In the genomic region with DNA sequence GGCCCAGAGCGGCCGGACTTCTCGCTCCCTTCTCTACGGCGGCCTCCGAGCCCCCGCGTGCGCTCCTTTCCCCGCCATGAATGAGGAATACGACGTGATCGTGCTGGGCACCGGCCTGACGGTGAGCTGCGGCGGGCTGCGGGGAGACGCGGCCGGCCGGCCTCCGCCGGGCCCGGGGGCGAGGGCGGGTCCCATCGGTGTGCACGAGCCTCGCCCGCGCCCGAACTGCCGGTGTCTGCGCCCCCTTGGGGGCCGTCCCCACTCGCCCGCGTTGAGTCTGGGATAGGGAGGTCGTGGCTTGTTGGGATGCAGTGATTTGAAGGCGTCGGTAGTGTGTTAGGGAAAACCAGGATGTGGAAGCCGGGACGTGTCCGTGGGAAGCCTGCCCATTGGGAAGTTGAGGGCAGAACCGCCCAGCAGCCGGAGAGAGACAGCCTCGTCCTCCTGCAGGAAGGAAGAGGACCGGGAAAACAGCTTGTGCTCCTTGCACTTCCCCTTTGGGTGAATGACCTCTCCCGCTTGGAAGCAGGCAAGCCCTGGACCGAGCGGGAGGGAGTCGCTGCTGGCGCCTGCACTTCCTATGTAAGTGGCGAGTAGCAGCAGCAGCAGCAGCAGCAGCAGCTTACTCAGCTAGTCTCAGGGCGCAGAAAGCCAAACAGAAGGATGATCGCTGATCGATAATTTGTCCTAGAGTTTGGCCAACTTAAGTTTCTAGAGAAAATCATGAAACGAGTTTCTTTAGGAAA, we compare ENCODE assay signal across 8 mouse cellular contexts. TPM values are rescaled to one million over a fixed set of nuclear protein-coding genes. Genes with fewer than 3 reads are reported as not detected.
DNase-seq lines count a peak whose midpoint lies in the region; ATAC-seq and TF ChIP-seq lines count a peak whose summit lies in the region.

No protein-coding gene starts in this region.

- peak overlapping the region; percentile 97 for H3K4me3 ChIP-seq in embryonic facial prominence, embryonic 13.5 days
- peak overlapping the region; percentile 81 for H3K4me3 ChIP-seq in heart, adult 2 months
- peak overlapping the region; percentile 92 for H3K4me3 ChIP-seq in kidney, adult 2 months (ENCODE audit: insufficient read depth, low read depth, low read length)
- H3K4me3 ChIP-seq in limb, embryonic 13.5 days = peak overlapping the region; percentile 94
- H3K4me3 ChIP-seq in midbrain, embryonic 14.5 days (replicated peaks; ENCODE audit: low read depth, low read length) = peak overlapping the region; percentile 95

- peak; percentile 44 for DNase-seq in A20 (ENCODE audit: low read depth, low spot score)
- DNase-seq in adrenal gland, postnatal 14 days = peak; percentile 88
- peak; percentile 86 to 90 for DNase-seq in heart, adult 2 months
- DNase-seq in kidney, adult 2 months = peak; percentile 94
- DNase-seq in midbrain, embryonic 14.5 days = peak; percentile 73
- DNase-seq in spleen, postnatal 36 days (ENCODE audit: low spot score in 2 of 2) = peak; percentile 40 to 47

- TF ChIP-seq POLR2A in heart, adult 2 months (IDR thresholded peaks at IDR 0.05; ENCODE audit: insufficient read depth, low read depth, low read length) = peak; percentile 73
- no peak for TF ChIP-seq POLR2A in kidney, adult 2 months (IDR thresholded peaks at IDR 0.05; ENCODE audit: low read depth, low read length)

- H3K9me3 ChIP-seq in embryonic facial prominence, embryonic 13.5 days = 0 out of 2 replicates have a peak, but pooled peaks cover 3% of the 10 kb centered on the region
- 0 out of 2 replicates have a peak, but pooled peaks cover 7% of the 10 kb centered on the region for H3K9me3 ChIP-seq in limb, embryonic 13.5 days
- no peaks in the 10 kb centered on the region for H3K9me3 ChIP-seq in midbrain, embryonic 14.5 days (ENCODE audit: control insufficient read depth, low read length)

- ATAC-seq in embryonic facial prominence, embryonic 13.5 days (ENCODE audit: insufficient number of reproducible peaks, insufficient read depth, low FRiP score, low TSS enrichment, low read depth) = peak; percentile 52
- peak; percentile 58 for ATAC-seq in limb, embryonic 13.5 days (ENCODE audit: low FRiP score, low read depth)
- peak; percentile 67 for ATAC-seq in midbrain, embryonic 14.5 days (ENCODE audit: low FRiP score, low TSS enrichment)

- H3K4me1 ChIP-seq in embryonic facial prominence, embryonic 13.5 days = peaks cover 24% of the 10 kb centered on the region
- peaks cover 6% of the 10 kb centered on the region for H3K4me1 ChIP-seq in heart, adult 2 months (ENCODE audit: control insufficient read depth, insufficient read depth, low read length)
- H3K4me1 ChIP-seq in kidney, adult 2 months (ENCODE audit: control insufficient read depth, insufficient read depth, low read length) = peaks cover 13% of the 10 kb centered on the region; the same call in 1 of the 2 replicates
- peaks cover 37% of the 10 kb centered on the region for H3K4me1 ChIP-seq in limb, embryonic 13.5 days
- peaks cover 42% of the 10 kb centered on the region for H3K4me1 ChIP-seq in midbrain, embryonic 14.5 days (ENCODE audit: control insufficient read depth, insufficient read depth, low read length)

- peak overlapping the region; percentile 98 for H3K9ac ChIP-seq in embryonic facial prominence, embryonic 13.5 days
- H3K9ac ChIP-seq in heart, adult 2 months (ENCODE audit: low read depth, low read length) = peak overlapping the region; percentile 85
- peak overlapping the region; percentile 98 for H3K9ac ChIP-seq in limb, embryonic 13.5 days
- peak overlapping the region; percentile 99 for H3K9ac ChIP-seq in midbrain, embryonic 14.5 days (replicated peaks; ENCODE audit: low read length)

- under 1% methylated on average over 59 of the region's 59 CpGs for WGBS in embryonic facial prominence, embryonic 13.5 days
- WGBS in heart, adult 2 months = under 1% methylated on average over 59 of the region's 59 CpGs
- under 1% methylated on average over 59 of the region's 59 CpGs for WGBS in kidney, adult 2 months
- WGBS in limb, embryonic 13.5 days = under 1% methylated on average over 58 of the region's 59 CpGs
- under 1% methylated on average over 59 of the region's 59 CpGs for WGBS in midbrain, embryonic 14.5 days

- peak; percentile 97 for TF ChIP-seq EP300 in heart, adult 2 months (IDR thresholded peaks at IDR 0.05; ENCODE audit: insufficient read depth, low read depth, low read length)

- H3K79me2 ChIP-seq in heart, adult 2 months (replicated peaks; ENCODE audit: control insufficient read depth, insufficient read depth, low read length) = peaks cover 1% of the 10 kb centered on the region; the same call in 1 of the 2 replicates

- peak overlapping the region; percentile 99 for H3K27ac ChIP-seq in embryonic facial prominence, embryonic 13.5 days
- H3K27ac ChIP-seq in heart, adult 2 months = peak overlapping the region; percentile 98
- peak overlapping the region; percentile 95 for H3K27ac ChIP-seq in kidney, adult 2 months (ENCODE audit: insufficient read depth, low read depth, low read length)
- H3K27ac ChIP-seq in limb, embryonic 13.5 days = peak overlapping the region; percentile 99
- peak overlapping the region; percentile 98 for H3K27ac ChIP-seq in midbrain, embryonic 14.5 days (replicated peaks; ENCODE audit: low read depth, low read length)

- no peaks in the 10 kb centered on the region for H3K27me3 ChIP-seq in embryonic facial prominence, embryonic 13.5 days
- no peaks in the 10 kb centered on the region for H3K27me3 ChIP-seq in heart, adult 2 months (ENCODE audit: control insufficient read depth, insufficient read depth, low read length)
- H3K27me3 ChIP-seq in kidney, adult 2 months (replicated peaks; ENCODE audit: control insufficient read depth, insufficient read depth, low read length) = no peaks in the 10 kb centered on the region
- H3K27me3 ChIP-seq in limb, embryonic 13.5 days = no peaks in the 10 kb centered on the region
- no peaks in the 10 kb centered on the region for H3K27me3 ChIP-seq in midbrain, embryonic 14.5 days (ENCODE audit: control insufficient read depth, insufficient read depth, low read length)

- peak; percentile 9; the same call in 1 of the 2 replicates for TF ChIP-seq CTCF in heart, adult 2 months (IDR thresholded peaks at IDR 0.05)
- TF ChIP-seq CTCF in kidney, adult 2 months (conservative IDR thresholded peaks at IDR 0.05; ENCODE audit: insufficient read depth, insufficient read length, low read depth, low read length) = no peak

- H3K4me2 ChIP-seq in embryonic facial prominence, embryonic 13.5 days = peak overlapping the region; percentile 69
- H3K4me2 ChIP-seq in limb, embryonic 13.5 days (replicated peaks) = peak overlapping the region; percentile 85
- H3K4me2 ChIP-seq in midbrain, embryonic 14.5 days (ENCODE audit: low read length) = peak overlapping the region; percentile 90

- H3K36me3 ChIP-seq in embryonic facial prominence, embryonic 13.5 days = no peaks in the 10 kb centered on the region
- peaks cover 26% of the 10 kb centered on the region for H3K36me3 ChIP-seq in heart, adult 2 months (ENCODE audit: control insufficient read depth, insufficient read depth, low read length)
- H3K36me3 ChIP-seq in kidney, adult 2 months (ENCODE audit: control insufficient read depth, insufficient read depth, low read length) = no peaks in the 10 kb centered on the region
- no peaks in the 10 kb centered on the region; the same call in 1 of the 2 replicates for H3K36me3 ChIP-seq in limb, embryonic 13.5 days
- H3K36me3 ChIP-seq in midbrain, embryonic 14.5 days (ENCODE audit: control insufficient read depth, insufficient read depth, low read length) = no peaks in the 10 kb centered on the region

- intact Hi-C loops in heart, adult 2 months (cut with DNase I) = no loop called here

RNA-seq across cellular contexts. Expression of a gene that starts 0.5 kb away (rescaled TPM):
- total RNA-seq in adrenal gland, postnatal 14 days (2021) = 344 and 376 TPM in 2 replicates
- 438 and 458 TPM in 2 replicates for polyA plus RNA-seq in embryonic facial prominence, embryonic 13.5 days (2015; fragmentation: Nextera tagmentation; extraction: Ambion mirVana)
- 100 to 1,000 TPM; 243 to 262 TPM for total RNA-seq in heart, adult 2 months (2021)
- 71.4 and 114 TPM in 2 replicates for polyA plus RNA-seq in heart, adult 2 months (2012; rRNA removed)
- polyA plus RNA-seq in kidney, adult 2 months (2012; rRNA removed) = 159 and 174 TPM in 2 replicates
- polyA plus RNA-seq in limb, embryonic 13.5 days (2015; fragmentation: Nextera tagmentation; extraction: Ambion mirVana) = 446 and 450 TPM in 2 replicates
- polyA plus RNA-seq in midbrain, embryonic 14.5 days (2014; fragmentation: Nextera tagmentation; extraction: Ambion mirVana) = 416 and 508 TPM in 2 replicates

Comparison
In these comparisons a context has a peak if more than half of its experiments do, and no peak if none do; other contexts are left out.
1. Peak in every context shown above with its lines: DNase-seq, ATAC-seq, H3K4me3 ChIP-seq and H3K27ac ChIP-seq.
2. DNase-seq: peak in every context shown above with its lines; median percentile 94 in kidney, adult 2 months; 88 in adrenal gland, postnatal 14 days; 88 in heart, adult 2 months; 73 in midbrain, embryonic 14.5 days; 44 in A20; 44 in spleen, postnatal 36 days.